In the genomic region with DNA sequence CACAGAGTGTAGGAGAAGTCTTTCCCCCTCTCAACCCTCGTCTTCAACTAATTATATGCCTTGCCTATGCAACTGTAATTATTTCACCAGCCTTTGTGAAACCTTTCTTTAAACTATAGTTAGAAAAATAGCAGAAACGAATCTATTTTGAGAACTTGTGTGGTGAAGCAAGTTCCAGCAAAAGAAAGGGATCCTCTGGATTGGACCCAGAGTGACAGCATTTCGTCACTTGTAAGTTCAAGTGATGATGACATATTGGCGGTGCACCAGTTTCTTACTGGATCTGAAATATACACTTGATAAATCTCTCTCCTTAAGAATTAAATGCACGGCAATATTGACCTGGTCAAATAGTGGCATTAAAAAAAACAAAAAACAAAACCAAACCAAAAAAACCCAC, we compare ENCODE assay signal across 27 mouse cellular contexts.
DNase-seq lines count a peak whose midpoint lies in the region; ATAC-seq and TF ChIP-seq lines count a peak whose summit lies in the region.
"Had no signal": no experiment of that assay in that cellular context is flagged by ENCODE, and none has a peak within 500 bp of the region (broad histone marks: within the 10 kb centered on the region; RNA-seq: fewer than 3 reads in every experiment).

No protein-coding gene starts in this region.

- H3K9me3 ChIP-seq in CH12.LX (replicated peaks; ENCODE audit: low read length) = no peaks in the 10 kb centered on the region
- no peaks in the 10 kb centered on the region for H3K9me3 ChIP-seq in forebrain, embryonic 11.5 days (ENCODE audit: control insufficient read depth, low read length)
- H3K9me3 ChIP-seq: embryonic facial prominence, embryonic 13.5 days; hindbrain, embryonic 10.5 days; limb, embryonic 12.5 days; megakaryocyte, embryonic 14.5 days; midbrain, embryonic 13.5 days; neural tube, embryonic 12.5 days had no signal

- TF ChIP-seq POLR2A in CH12.LX (IDR thresholded peaks at IDR 0.05; ENCODE audit: low read depth, low read length) = no peak
- no peak for TF ChIP-seq POLR2A in olfactory bulb, adult 2 months (IDR thresholded peaks at IDR 0.05; ENCODE audit: insufficient read depth, low read depth, low read length)

- TF ChIP-seq EP300 in CH12.LX (IDR thresholded peaks at IDR 0.05; ENCODE audit: low read length) = no peak

- no peaks in the 10 kb centered on the region for H3K79me2 ChIP-seq in CH12.LX (replicated peaks; ENCODE audit: control insufficient read depth, extremely low read depth, insufficient read depth, poor library complexity, severe bottlenecking)

- in situ Hi-C loops in CH12.LX (cut with MboI; ENCODE audit: low pct_ligation_motif_present, low pct_unique_long_range_greater_than_20kb, low sequenced_read_pairs) = no loop called here

- no peaks in the 10 kb centered on the region for H3K36me3 ChIP-seq in CH12.LX (replicated peaks in 1 of 2; ENCODE audit: control insufficient read depth in 1 of 2, insufficient read depth in 1 of 2, low read length in 1 of 2)
- no peaks in the 10 kb centered on the region for H3K36me3 ChIP-seq in forebrain, embryonic 11.5 days (ENCODE audit: control insufficient read depth, insufficient read depth, low read length)
- H3K36me3 ChIP-seq: embryonic facial prominence, embryonic 13.5 days; hindbrain, embryonic 10.5 days; limb, embryonic 12.5 days; midbrain, embryonic 13.5 days; neural tube, embryonic 12.5 days had no signal

- no peak for TF ChIP-seq CTCF in layer of hippocampus, adult 2 months (conservative IDR thresholded peaks at IDR 0.05)
- TF ChIP-seq CTCF in CH12.LX (conservative IDR thresholded peaks at IDR 0.05 in 1 of 2, IDR thresholded peaks at IDR 0.05 in 1 of 2; ENCODE audit: low read depth in 2 of 2, low read length in 2 of 2) = no peak
- no peak for TF ChIP-seq CTCF in olfactory bulb, adult 2 months (IDR thresholded peaks at IDR 0.05; ENCODE audit: insufficient read depth, low read depth, low read length)

- no peak overlapping the region for H3K4me3 ChIP-seq in layer of hippocampus, adult 2 months
- no peak overlapping the region for H3K4me3 ChIP-seq in CH12.LX (replicated peaks in 1 of 3; ENCODE audit: low read depth in 2 of 3, low read length in 2 of 3, poor library complexity in 1 of 3)
- no peak overlapping the region for H3K4me3 ChIP-seq in olfactory bulb, adult 2 months (ENCODE audit: insufficient read depth, low read depth, low read length)
- H3K4me3 ChIP-seq in forebrain, embryonic 11.5 days (ENCODE audit: low read depth, low read length) = no peak overlapping the region
- H3K4me3 ChIP-seq: embryonic facial prominence, embryonic 13.5 days; erythroblast, embryonic 14.5 days; hindbrain, embryonic 10.5 days; limb, embryonic 12.5 days; megakaryocyte, embryonic 14.5 days; midbrain, embryonic 13.5 days; neural tube, embryonic 12.5 days had no signal

- peak overlapping the region; percentile 1 for H3K4me2 ChIP-seq in CH12.LX (ENCODE audit: insufficient read depth, low read depth, poor library complexity, severe bottlenecking)
- H3K4me2 ChIP-seq in forebrain, embryonic 11.5 days (ENCODE audit: low read depth, low read length, severe bottlenecking) = no peak overlapping the region
- H3K4me2 ChIP-seq: embryonic facial prominence, embryonic 13.5 days; heart, embryonic 11.5 days; limb, embryonic 12.5 days; liver, embryonic 11.5 days; midbrain, embryonic 13.5 days; neural tube, embryonic 12.5 days had no signal

- H3K9ac ChIP-seq in CH12.LX (ENCODE audit: insufficient read depth, low read depth) = no peak overlapping the region
- H3K9ac ChIP-seq in forebrain, embryonic 11.5 days (ENCODE audit: low read length) = no peak overlapping the region
- H3K9ac ChIP-seq: embryonic facial prominence, embryonic 13.5 days; limb, embryonic 12.5 days; liver, postnatal 0 days; midbrain, embryonic 13.5 days; neural tube, embryonic 12.5 days had no signal

- H3K27me3 ChIP-seq in CH12.LX (replicated peaks) = no peaks in the 10 kb centered on the region
- no peaks in the 10 kb centered on the region for H3K27me3 ChIP-seq in forebrain, embryonic 11.5 days (ENCODE audit: control insufficient read depth, insufficient read depth, low read length)
- H3K27me3 ChIP-seq: embryonic facial prominence, embryonic 13.5 days; limb, embryonic 12.5 days; megakaryocyte, embryonic 14.5 days; midbrain, embryonic 13.5 days; neural tube, embryonic 12.5 days had no signal

- H3K4me1 ChIP-seq in CH12.LX (ENCODE audit: control insufficient read depth in 1 of 2, insufficient read depth in 2 of 2) = peaks cover 14 to 26% of the 10 kb centered on the region in 2 experiments
- H3K4me1 ChIP-seq in olfactory bulb, adult 2 months (ENCODE audit: control insufficient read depth, insufficient read depth, low read length) = peaks cover 8% of the 10 kb centered on the region
- H3K4me1 ChIP-seq in forebrain, embryonic 11.5 days (replicated peaks; ENCODE audit: control insufficient read depth, insufficient read depth, low read length) = no peaks in the 10 kb centered on the region
- H3K4me1 ChIP-seq: embryonic facial prominence, embryonic 13.5 days; hindbrain, embryonic 10.5 days; limb, embryonic 12.5 days; megakaryocyte, embryonic 14.5 days; midbrain, embryonic 13.5 days; neural tube, embryonic 12.5 days had no signal

- no peak for DNase-seq in layer of hippocampus, adult 2 months (ENCODE audit: low spot score in 2 of 2)
- DNase-seq in layer of hippocampus, adult 9-11 months = no peak
- DNase-seq in CH12.LX (ENCODE audit: extremely low read depth) (no peak), adipocyte (ENCODE audit: low spot score) (peak; percentile 57)
- no peak for DNase-seq in forebrain, embryonic 11.5 days (ENCODE audit: low spot score)
- DNase-seq in retina, postnatal 1 day = no peak
- DNase-seq: cerebellum, adult 2 months; cerebellum, postnatal 36 days; embryo, embryonic 11 days; kidney, adult 9 months; kidney, postnatal 14 days; liver, postnatal 0 days; thymus, adult 18-20 months; thymus, postnatal 4 days had no signal

- 27% methylated on average over 5 of the region's 5 CpGs for WGBS in olfactory bulb, adult 2 months
- 85% methylated on average over 5 of the region's 5 CpGs for WGBS in forebrain, embryonic 11.5 days

- ATAC-seq in forebrain, embryonic 11.5 days (replicated peaks; ENCODE audit: low FRiP score) = no peak
- ATAC-seq: forebrain, embryonic 14.5 days; hindbrain, embryonic 16.5 days; intestine, embryonic 16.5 days; liver, postnatal 0 days; midbrain, embryonic 13.5 days had no signal

- dilution Hi-C loops in CH12.LX (cut with MboI; ENCODE audit: extremely low pct_ligation_motif_present, extremely low pct_unique_long_range_greater_than_20kb, low sequenced_read_pairs) = no loop called here

- peak overlapping the region; percentile 9; the same call in 1 of the 2 replicates for H3K27ac ChIP-seq in layer of hippocampus, adult 2 months
- H3K27ac ChIP-seq in CH12.LX (ENCODE audit: insufficient read depth, low read depth) = no peak overlapping the region
- H3K27ac ChIP-seq in olfactory bulb, adult 2 months (ENCODE audit: insufficient read depth, low read depth, low read length) = peak overlapping the region; percentile 41; the same call in 1 of the 2 replicates
- H3K27ac ChIP-seq in forebrain, embryonic 11.5 days (ENCODE audit: low read depth, low read length) = no peak overlapping the region
- H3K27ac ChIP-seq: embryonic facial prominence, embryonic 13.5 days; hindbrain, embryonic 10.5 days; limb, embryonic 12.5 days; midbrain, embryonic 13.5 days; neural tube, embryonic 12.5 days had no signal

- no peak for TF ChIP-seq RAD21 in CH12.LX (IDR thresholded peaks at IDR 0.05; ENCODE audit: low read depth, low read length)

TF ChIP-seq in CH12.LX, 34 proteins besides CTCF, POLR2A, EP300 and RAD21:
- TF ChIP-seq JUND (conservative IDR thresholded peaks at IDR 0.05; ENCODE audit: low read depth, low read length) (no peak), MYC (IDR thresholded peaks at IDR 0.05; ENCODE audit: low read depth, low read length) (no peak), NELFE (IDR thresholded peaks at IDR 0.05; ENCODE audit: low read depth, low read length) (no peak), POLR2AphosphoS2 (IDR thresholded peaks at IDR 0.05; ENCODE audit: low read depth, low read length) (no peak), ZMIZ1 (IDR thresholded peaks at IDR 0.05; ENCODE audit: low read depth, low read length) (no peak), IRF4 (IDR thresholded peaks at IDR 0.05; ENCODE audit: low read depth, low read length) (no peak), MAZ (IDR thresholded peaks at IDR 0.05; ENCODE audit: low read depth, low read length) (no peak), BHLHE40 (IDR thresholded peaks at IDR 0.05; ENCODE audit: low read depth, low read length) (no peak), PAX5 (IDR thresholded peaks at IDR 0.05; ENCODE audit: low read length) (no peak), TCF12 (IDR thresholded peaks at IDR 0.05; ENCODE audit: low read depth, low read length) (no peak), CHD1 (IDR thresholded peaks at IDR 0.05; ENCODE audit: low read depth, low read length) (no peak), MXI1 (IDR thresholded peaks at IDR 0.05; ENCODE audit: low read depth, low read length) (no peak), MEF2A (IDR thresholded peaks at IDR 0.05; ENCODE audit: borderline replicate concordance, low read depth, low read length) (no peak), RCOR1 (conservative IDR thresholded peaks at IDR 0.05; ENCODE audit: low read depth, low read length) (no peak), ETS1 (conservative IDR thresholded peaks at IDR 0.05; ENCODE audit: low read depth, low read length) (no peak), UBTF (IDR thresholded peaks at IDR 0.05; ENCODE audit: low read depth, low read length) (no peak), ZC3H11A (IDR thresholded peaks at IDR 0.05; ENCODE audit: low read depth, low read length) (no peak), JUN (IDR thresholded peaks at IDR 0.05; ENCODE audit: insufficient read depth, low read depth, low read length) (no peak), USF2 (conservative IDR thresholded peaks at IDR 0.05; ENCODE audit: low read depth, low read length) (no peak), CHD2 (IDR thresholded peaks at IDR 0.05; ENCODE audit: low read length) (no peak)

Comparison
In these comparisons a context has a peak if more than half of its experiments do, and no peak if none do; other contexts are left out.
1. H3K27ac ChIP-seq: peak in layer of hippocampus, adult 2 months (single experiment) and olfactory bulb, adult 2 months (single experiment); none in CH12.LX (single experiment) and forebrain, embryonic 11.5 days (single experiment).